Mouse (Mus musculus) bone marrow macrophage, adult 2 months (primary cell): ENCODE measurements at regions not wholly inside any gene's neighbourhood (a gene's known extent, or its start where the extent isn't known, plus 50 kb on each side); places are given as distances from the start of the nearest gene placed in this dataset.

Experiments used
- CTCF ChIP-seq: IDR thresholded peaks from 2 replicates; pipeline ENCODE4 v1.5.1; 2012; ENCODE audit warnings: low read depth, mild to moderate bottlenecking, low read length, moderate library complexity
- POLR2A ChIP-seq: IDR thresholded peaks from 2 replicates; pipeline ENCODE4 v1.6.1; 2012; ENCODE audit warnings: mild to moderate bottlenecking, low read depth, low read length, borderline replicate concordance

- no peak for TF ChIP-seq CTCF
- no peak for TF ChIP-seq POLR2A
Measured at GRCm38 (mm10) chr16:12904937-12905336, 204.5 kb upstream of the Ercc4 start.
